Mouse (Mus musculus): ENCODE measurements at regions not wholly inside any gene's neighbourhood (a gene's known extent, or its start where the extent isn't known, plus 50 kb on each side); places are given as distances from the start of the nearest gene placed in this dataset.

DNA sequence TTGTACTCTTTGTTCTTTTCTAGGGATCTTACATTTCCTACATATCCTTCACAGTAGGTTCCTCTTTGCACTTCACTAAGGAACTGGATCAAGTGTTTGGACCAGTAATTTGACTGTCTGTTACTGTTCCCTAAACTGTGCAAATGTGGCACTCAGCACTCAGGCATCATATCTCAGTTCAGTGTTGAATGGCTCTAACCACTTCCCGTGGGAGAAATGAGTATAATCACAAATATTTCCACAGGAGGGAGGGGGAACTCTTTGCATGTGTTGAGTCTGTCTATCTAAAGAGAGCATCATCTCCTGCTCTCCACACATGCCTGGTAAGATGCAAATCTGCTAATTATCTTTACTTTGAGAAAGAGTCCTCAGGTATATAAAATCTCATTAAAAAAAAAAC is 588.5 kb downstream of the Plod2 start:
- DNase-seq (ENCODE audit: extremely low spot score): no peak

GRCm38 (mm10) chr9:93131620-93132200 is 589.7 kb downstream of the Plod2 start:
- no peak for DNase-seq (ENCODE audit: extremely low spot score)

- DNase-seq (ENCODE audit: extremely low spot score): no peak
Observed at GRCm38 (mm10) chr9:93136349-93136748, 594.3 kb downstream of the Plod2 start.

DNA sequence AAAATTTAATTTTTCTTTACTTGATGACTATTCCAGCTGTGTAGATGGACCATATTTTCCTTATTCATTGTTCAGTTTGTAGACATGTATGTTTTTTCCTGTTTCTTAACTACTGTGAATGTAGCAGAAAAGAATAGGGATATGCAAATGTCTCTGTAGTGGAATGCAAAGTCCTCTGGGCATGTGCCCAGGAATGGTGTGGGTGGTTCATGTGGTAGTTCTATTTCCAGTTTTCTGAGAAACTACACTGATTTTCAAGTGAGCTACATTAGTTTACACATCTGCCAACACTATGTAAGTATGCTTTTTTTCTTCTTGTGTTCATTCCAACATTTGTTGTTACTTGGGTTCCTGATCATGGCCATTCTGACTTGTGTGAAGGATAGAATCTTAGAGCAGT is 628.0 kb downstream of the Plod2 start:
- DNase-seq (ENCODE audit: extremely low spot score): no peak

DNA sequence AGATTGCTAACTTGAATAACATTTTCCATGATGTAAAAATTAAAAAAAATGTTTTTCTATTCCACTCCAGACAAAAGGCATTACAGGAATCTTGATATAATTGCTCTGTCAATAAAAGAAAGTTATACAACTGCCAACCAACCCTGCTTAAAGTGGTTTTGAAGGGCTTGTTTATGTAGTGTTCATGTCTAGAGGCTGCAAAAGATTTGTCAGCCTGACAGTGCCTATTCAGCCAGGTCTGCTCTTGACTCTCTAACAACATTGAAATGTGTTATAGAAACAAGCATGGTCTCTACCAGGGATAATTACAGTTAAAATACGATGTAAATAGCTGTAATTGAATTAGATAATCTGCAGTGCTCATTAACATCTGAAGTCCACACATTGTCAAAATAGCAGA is 644.6 kb downstream of the Plod2 start:
- DNase-seq (ENCODE audit: extremely low spot score): no peak

GRCm38 (mm10) chr9:93232562-93232961 is 690.5 kb downstream of the Plod2 start:
- DNase-seq (ENCODE audit: extremely low spot score): no peak

GRCm38 (mm10) chr9:93252146-93252545 is 710.1 kb downstream of the Plod2 start:
- no peak for DNase-seq (ENCODE audit: extremely low spot score)

GRCm38 (mm10) chr9:93297332-93297731 is 755.3 kb downstream of the Plod2 start:
- no peak for DNase-seq (ENCODE audit: extremely low spot score)

GRCm38 (mm10) chr9:93306753-93307152 is 764.7 kb downstream of the Plod2 start:
- no peak for DNase-seq (ENCODE audit: extremely low spot score)

GRCm38 (mm10) chr9:93328997-93329682 is 787.1 kb downstream of the Plod2 start:
- no peak for DNase-seq (ENCODE audit: extremely low spot score)

All from embryo, embryonic 9.5 days (tissue).